Mouse (Mus musculus) liver, postnatal 0 days (tissue): ENCODE data around the gene Tmem165. TPM values are rescaled to one million over a fixed set of nuclear protein-coding genes. Genes with fewer than 3 reads are reported as not detected.

Experiments used
- ATAC-seq: fragments of 200-750 bp; cut with Nextera tagmentation; 2 replicates; pipeline ENCODE4 v1.8.0; 2017; ENCODE audit warnings: mild to moderate bottlenecking, moderate library complexity
- DNase-seq: peaks from one replicate; pipeline ENCODE4 v3.0.0-alpha.2; 2016
- H3K27ac ChIP-seq: fragments of 300-500 bp; sonication (generic); 2 replicates; pipeline ENCODE4 v1.5.1; 2014; ENCODE audit warnings: antibody characterized with exemption, moderate library complexity, mild to moderate bottlenecking, low read depth
- H3K27me3 ChIP-seq: fragments of 300-500 bp; sonication (generic); 2 replicates; pipeline ENCODE4 v1.6.1; 2014; ENCODE audit warnings: low read length, control low read depth, mixed read lengths; ENCODE audit not compliant: insufficient read depth
- H3K36me3 ChIP-seq: fragments of 300-500 bp; sonication (generic); replicated peaks from 2 replicates; pipeline ENCODE4 v1.6.1; 2014; ENCODE audit warnings: mild to moderate bottlenecking, control low read depth, low read length, moderate library complexity, mixed read lengths; ENCODE audit not compliant: insufficient read depth
- H3K4me1 ChIP-seq: fragments of 300-500 bp; sonication (generic); 2 replicates; pipeline ENCODE4 v1.6.1; 2014; ENCODE audit warnings: antibody characterized with exemption, mild to moderate bottlenecking, control low read depth; ENCODE audit not compliant: insufficient read depth
- H3K4me2 ChIP-seq: fragments of 300-500 bp; sonication (generic); 2 replicates; pipeline ENCODE4 v1.6.1; 2014; ENCODE audit warnings: low read depth, mild to moderate bottlenecking, low read length, moderate library complexity, mixed read lengths
- H3K4me3 ChIP-seq: fragments of 300-500 bp; sonication (generic); 2 replicates; pipeline ENCODE4 v1.5.1; 2014; ENCODE audit warnings: low read depth, low read length
- H3K9ac ChIP-seq: fragments of 300-500 bp; sonication (generic); replicated peaks from 2 replicates; pipeline ENCODE4 v1.6.1; 2014; ENCODE audit warnings: mild to moderate bottlenecking, moderate library complexity
- H3K9me3 ChIP-seq: fragments of 300-500 bp; sonication (generic); 2 replicates; pipeline ENCODE4 v1.6.1; 2016; ENCODE audit warnings: mild to moderate bottlenecking, control low read depth, low read length, mixed read lengths
- CTCF ChIP-seq: sonication (generic); IDR thresholded peaks from 2 replicates; pipeline ENCODE4 v1.5.1; 2016; ENCODE audit warnings: antibody characterized with exemption, low read depth
- EP300 ChIP-seq: IDR thresholded peaks from 2 replicates; pipeline ENCODE4 v1.6.1; 2016; ENCODE audit warnings: antibody characterized with exemption, low read depth, mild to moderate bottlenecking
- WGBS: fragments of 180-500 bp; shearing (Covaris S2); extraction: QIAGEN DNeasy Blood & Tissue Kit; methylation state at CpG from one replicate; pipeline ENCODE4 v1.1.7; 2014; ENCODE audit not compliant: insufficient replicate concordance; 5-methylcytosine and 5-hydroxymethylcytosine counted together
- polyA plus RNA-seq: library from polyadenylated mRNA; unstranded; fragments of >200 nt; fragmentation: Nextera tagmentation; extraction: Ambion mirVana; gene quantifications from 2 replicates; pipeline ENCODE4 v1.2.1, GENCODE M21; 2015

Tmem165 gene
- polyA plus RNA-seq, 1 experiment from 2014 or later, result 20.9 TPM

- H3K27ac ChIP-seq, result no peak overlapping the region
- H3K27me3 ChIP-seq, result no peaks in the 10 kb centered on the region
- no peak for ATAC-seq
- H3K36me3 ChIP-seq, result peaks cover 18% of the 10 kb centered on the region
- H3K9ac ChIP-seq, result no peak overlapping the region
- 81% methylated on average over 6 of the region's 6 CpGs for WGBS
- no peak overlapping the region for H3K4me2 ChIP-seq
- TF ChIP-seq CTCF (no peak), EP300 (no peak)
- H3K9me3 ChIP-seq, result no peaks in the 10 kb centered on the region
- no peaks in the 10 kb centered on the region for H3K4me1 ChIP-seq
- DNase-seq, result no peak
- H3K4me3 ChIP-seq, result no peak overlapping the region
These were observed 30.7 kb upstream of the Tmem165 start for GRCm38 (mm10) chr5:76152956-76153355.

- no peak overlapping the region for H3K9ac ChIP-seq
- H3K27ac ChIP-seq, result no peak overlapping the region
- no peak overlapping the region for H3K4me3 ChIP-seq
- DNase-seq, result no peak
- ATAC-seq, result no peak
- no peaks in the 10 kb centered on the region for H3K27me3 ChIP-seq
- no peaks in the 10 kb centered on the region for H3K9me3 ChIP-seq
- peaks cover 18% of the 10 kb centered on the region for H3K36me3 ChIP-seq
- H3K4me2 ChIP-seq, result no peak overlapping the region
- H3K4me1 ChIP-seq, result no peaks in the 10 kb centered on the region
- TF ChIP-seq CTCF, result no peak
- no peak for TF ChIP-seq EP300
- WGBS, result 74% methylated on average over 11 of the region's 11 CpGs
These were observed 30.2 kb upstream of the Tmem165 start for GRCm38 (mm10) chr5:76153430-76153829.

GRCm38 (mm10) chr5:76154434-76155165 lies 29.1 kb upstream of the Tmem165 start:
- H3K36me3 ChIP-seq, result peaks cover 18% of the 10 kb centered on the region
- no peaks in the 10 kb centered on the region for H3K4me1 ChIP-seq
- ATAC-seq (no peak), DNase-seq (no peak)
- no peaks in the 10 kb centered on the region for H3K27me3 ChIP-seq
- TF ChIP-seq EP300, result no peak
- TF ChIP-seq CTCF, result no peak
- H3K9me3 ChIP-seq, result no peaks in the 10 kb centered on the region
- WGBS, result 78% methylated on average over 21 of the region's 21 CpGs
- no peak overlapping the region for H3K4me3 ChIP-seq
- H3K27ac ChIP-seq, result no peak overlapping the region
- H3K9ac ChIP-seq, result no peak overlapping the region
- H3K4me2 ChIP-seq, result no peak overlapping the region

GRCm38 (mm10) chr5:76159555-76159954 lies 24.1 kb upstream of the Tmem165 start:
- WGBS, result 80% methylated on average over 6 of the region's 6 CpGs
- DNase-seq, result no peak
- H3K9ac ChIP-seq, result no peak overlapping the region
- no peak overlapping the region for H3K4me2 ChIP-seq
- no peaks in the 10 kb centered on the region for H3K27me3 ChIP-seq
- H3K27ac ChIP-seq, result no peak overlapping the region
- TF ChIP-seq CTCF (0 out of 2 replicates have a peak, but pooled peaks have one; percentile 14), EP300 (no peak)
- H3K9me3 ChIP-seq, result no peaks in the 10 kb centered on the region
- ATAC-seq, result no peak
- peaks cover 9% of the 10 kb centered on the region; the same call in 1 of the 2 replicates for H3K36me3 ChIP-seq
- H3K4me3 ChIP-seq, result no peak overlapping the region
- H3K4me1 ChIP-seq, result no peaks in the 10 kb centered on the region

GRCm38 (mm10) chr5:76160086-76160485 lies 23.6 kb upstream of the Tmem165 start:
- 54% methylated on average over 3 of the region's 3 CpGs for WGBS
- Histone ChIP-seq H3K36me3 (peaks cover 9% of the 10 kb centered on the region; the same call in 1 of the 2 replicates), H3K9me3 (no peaks in the 10 kb centered on the region), H3K4me1 (no peaks in the 10 kb centered on the region), H3K9ac (no peak overlapping the region), H3K27me3 (no peaks in the 10 kb centered on the region), H3K4me2 (no peak overlapping the region), H3K27ac (no peak overlapping the region), H3K4me3 (no peak overlapping the region)
- TF ChIP-seq CTCF, result no peak
- no peak for TF ChIP-seq EP300
- DNase-seq (no peak), ATAC-seq (no peak)

GRCm38 (mm10) chr5:76161491-76161890 lies 22.2 kb upstream of the Tmem165 start:
- Histone ChIP-seq H3K27ac (no peak overlapping the region), H3K9me3 (no peaks in the 10 kb centered on the region), H3K9ac (no peak overlapping the region), H3K27me3 (no peaks in the 10 kb centered on the region), H3K4me1 (no peaks in the 10 kb centered on the region), H3K4me2 (no peak overlapping the region), H3K36me3 (peaks cover 2% of the 10 kb centered on the region; the same call in 1 of the 2 replicates), H3K4me3 (no peak overlapping the region)
- DNase-seq (no peak), ATAC-seq (no peak)
- TF ChIP-seq CTCF (no peak), EP300 (no peak)
- 51% methylated on average over 6 of the region's 6 CpGs for WGBS
